Mouse (Mus musculus): ENCODE measurements around the gene Gm49361. TPM values are rescaled to one million over a fixed set of nuclear protein-coding genes. Genes with fewer than 3 reads are reported as not detected.

The Gm49361 gene
- polyA plus RNA-seq, 1 experiment: not detected

DNA sequence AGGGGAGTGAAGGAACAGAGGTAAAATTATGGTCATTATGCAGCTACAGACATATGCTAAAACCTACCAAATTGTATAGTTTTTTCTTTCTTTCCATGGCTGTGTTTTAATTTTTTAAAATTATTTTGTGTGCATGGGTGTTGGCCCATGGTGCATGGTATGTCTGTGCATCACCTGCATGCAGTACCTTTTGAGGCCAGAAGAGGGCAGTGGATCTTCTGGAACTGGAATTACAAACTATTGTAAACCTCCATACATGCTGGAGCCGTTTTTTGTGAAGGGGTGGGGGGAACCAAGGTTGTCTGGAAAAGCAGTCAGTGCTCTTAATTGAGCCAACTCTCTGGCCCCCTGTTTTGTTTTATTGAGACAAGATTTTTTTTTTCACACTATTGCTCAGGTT is 61.3 kb downstream of the Gm49361 start:
- Histone ChIP-seq H3K4me1 (ENCODE audit: control insufficient read depth, insufficient read depth, low read length) (no peaks in the 10 kb centered on the region), H3K27ac (ENCODE audit: insufficient read depth, low read length) (no peak overlapping the region), H3K4me3 (ENCODE audit: insufficient read depth, low read length) (no peak overlapping the region)
- TF ChIP-seq POLR2A (IDR thresholded peaks at IDR 0.05; ENCODE audit: extremely low read depth, insufficient read depth, low read length) (no peak), CTCF (IDR thresholded peaks at IDR 0.05; ENCODE audit: extremely low read depth, insufficient read depth, low read length) (peak; percentile 72)

DNA sequence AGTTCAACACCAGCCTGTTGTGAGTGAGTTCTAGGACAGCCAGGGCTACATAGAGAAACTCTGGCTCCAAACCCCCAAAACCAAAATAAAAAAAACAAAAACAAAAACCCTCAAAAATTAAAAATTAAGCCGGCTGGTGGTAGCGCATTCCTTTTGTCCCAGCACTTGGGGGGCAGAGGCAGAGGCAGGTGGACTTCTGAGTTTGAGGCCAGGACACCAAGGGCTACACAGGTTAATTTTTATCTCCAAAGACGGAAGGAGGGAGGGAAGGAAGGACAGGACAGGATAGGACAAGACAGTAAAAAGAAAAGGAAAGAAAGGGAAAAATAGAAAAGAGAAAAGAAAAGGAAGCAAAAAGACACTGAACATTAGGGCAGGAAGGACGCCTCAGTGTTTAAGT is 63.2 kb downstream of the Gm49361 start:
- H3K4me3 ChIP-seq (ENCODE audit: insufficient read depth, low read length): no peak overlapping the region
- H3K4me1 ChIP-seq (ENCODE audit: control insufficient read depth, insufficient read depth, low read length): no peaks in the 10 kb centered on the region
- no peak overlapping the region for H3K27ac ChIP-seq (ENCODE audit: insufficient read depth, low read length)
- TF ChIP-seq POLR2A (IDR thresholded peaks at IDR 0.05; ENCODE audit: extremely low read depth, insufficient read depth, low read length) (no peak), CTCF (IDR thresholded peaks at IDR 0.05; ENCODE audit: extremely low read depth, insufficient read depth, low read length) (no peak)

DNA sequence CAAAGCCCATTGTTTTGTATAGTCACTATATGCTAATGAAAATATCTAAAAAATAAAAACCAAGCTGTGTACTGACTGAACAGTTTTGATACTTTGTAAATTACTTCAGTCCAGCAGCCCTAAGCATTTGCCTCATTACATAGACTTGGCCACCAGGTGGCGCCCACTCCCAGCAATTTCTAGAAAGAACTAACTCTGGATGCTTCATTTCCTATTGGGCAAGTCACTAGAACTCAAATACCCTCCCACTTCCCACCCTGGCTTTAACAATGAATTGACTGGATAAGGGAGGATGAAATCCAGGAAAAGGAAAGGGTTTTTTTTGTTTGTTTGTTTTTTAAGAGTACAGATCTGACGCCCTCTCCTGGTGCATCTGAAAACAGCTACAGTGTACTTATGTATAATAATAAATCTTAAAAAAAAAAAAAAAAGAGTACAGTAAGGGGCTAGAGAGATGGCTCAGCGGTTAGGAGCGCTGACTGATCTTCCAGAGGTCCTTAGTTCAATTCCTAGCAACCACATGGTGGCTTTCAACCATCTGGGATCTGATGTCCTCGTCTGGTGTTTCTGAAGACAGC is 65.9 kb downstream of the Gm49361 start:
- Histone ChIP-seq H3K4me1 (ENCODE audit: control insufficient read depth, insufficient read depth, low read length) (no peaks in the 10 kb centered on the region), H3K4me3 (ENCODE audit: insufficient read depth, low read length) (no peak overlapping the region), H3K27ac (ENCODE audit: insufficient read depth, low read length) (no peak overlapping the region)
- TF ChIP-seq POLR2A (IDR thresholded peaks at IDR 0.05; ENCODE audit: extremely low read depth, insufficient read depth, low read length): no peak
- TF ChIP-seq CTCF (IDR thresholded peaks at IDR 0.05; ENCODE audit: extremely low read depth, insufficient read depth, low read length): peak; percentile 73

DNA sequence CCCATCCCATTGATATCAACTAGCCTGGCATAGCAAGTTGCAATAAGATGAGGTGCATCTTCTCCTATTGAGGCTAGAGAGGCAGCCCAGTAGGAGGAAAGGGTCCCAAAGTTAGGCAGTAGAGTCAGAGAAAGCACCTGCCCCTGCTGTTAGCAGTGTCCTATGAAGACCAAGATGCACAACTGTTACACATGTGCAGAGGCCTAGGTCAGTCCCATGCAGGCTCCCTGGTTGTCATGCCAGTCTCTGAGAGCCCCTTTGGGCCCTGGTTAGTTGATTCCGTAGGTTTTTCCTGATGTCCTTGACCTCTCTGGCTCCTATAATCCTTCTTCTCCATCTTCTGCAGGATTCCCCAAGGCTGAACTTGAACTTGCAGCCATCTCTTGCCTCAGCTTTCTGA is 66.4 kb downstream of the Gm49361 start:
- no peaks in the 10 kb centered on the region for H3K4me1 ChIP-seq (ENCODE audit: control insufficient read depth, insufficient read depth, low read length)
- no peak overlapping the region for H3K27ac ChIP-seq (ENCODE audit: insufficient read depth, low read length)
- TF ChIP-seq POLR2A (IDR thresholded peaks at IDR 0.05; ENCODE audit: extremely low read depth, insufficient read depth, low read length) (no peak), CTCF (IDR thresholded peaks at IDR 0.05; ENCODE audit: extremely low read depth, insufficient read depth, low read length) (no peak)
- H3K4me3 ChIP-seq (ENCODE audit: insufficient read depth, low read length): no peak overlapping the region

DNA sequence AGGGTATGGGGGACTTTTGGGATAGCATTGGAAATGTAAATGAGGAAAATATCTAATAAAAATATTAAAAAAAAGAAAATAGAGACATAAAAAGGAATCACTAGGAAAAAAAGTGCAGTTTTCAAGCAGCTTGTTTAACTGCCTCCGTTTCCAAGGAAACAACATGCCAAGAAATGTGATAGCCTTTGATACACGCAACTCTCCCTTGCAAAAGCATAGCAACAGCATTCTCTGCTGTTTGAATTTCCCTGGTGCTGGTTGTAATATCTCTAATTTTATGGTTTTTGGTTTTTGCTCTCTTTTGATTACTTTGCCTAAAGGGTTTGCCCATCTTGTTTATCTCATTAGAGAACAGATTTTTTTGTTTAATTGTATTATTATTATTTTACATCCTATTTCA is 70.4 kb downstream of the Gm49361 start:
- H3K27ac ChIP-seq (ENCODE audit: insufficient read depth, low read length): no peak overlapping the region
- TF ChIP-seq POLR2A (IDR thresholded peaks at IDR 0.05; ENCODE audit: extremely low read depth, insufficient read depth, low read length): no peak
- no peak for TF ChIP-seq CTCF (IDR thresholded peaks at IDR 0.05; ENCODE audit: extremely low read depth, insufficient read depth, low read length)
- no peak overlapping the region for H3K4me3 ChIP-seq (ENCODE audit: insufficient read depth, low read length)
- H3K4me1 ChIP-seq (ENCODE audit: control insufficient read depth, insufficient read depth, low read length): no peaks in the 10 kb centered on the region

DNA sequence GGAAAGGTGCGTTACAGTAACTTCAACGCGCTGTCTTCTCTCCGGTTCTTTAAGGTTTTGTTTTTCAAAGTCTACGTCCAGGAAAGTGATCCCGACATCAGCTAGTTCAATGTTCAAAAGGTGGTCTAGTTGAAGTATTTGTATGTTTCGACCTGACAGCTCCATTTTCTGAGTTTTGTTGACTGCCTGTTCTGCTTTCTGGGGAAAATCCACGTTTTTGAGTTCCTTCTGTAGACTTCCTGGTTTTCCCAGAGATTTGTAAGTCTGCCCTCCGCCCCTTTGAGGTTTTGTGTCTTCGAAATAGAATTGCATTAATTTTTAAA is 80.3 kb downstream of the Gm49361 start:
- Histone ChIP-seq H3K4me1 (ENCODE audit: control insufficient read depth, insufficient read depth, low read length) (no peaks in the 10 kb centered on the region), H3K4me3 (ENCODE audit: insufficient read depth, low read length) (peak overlapping the region; percentile 100), H3K27ac (ENCODE audit: insufficient read depth, low read length) (no peak overlapping the region)
- TF ChIP-seq POLR2A (IDR thresholded peaks at IDR 0.05; ENCODE audit: extremely low read depth, insufficient read depth, low read length) (no peak), CTCF (IDR thresholded peaks at IDR 0.05; ENCODE audit: extremely low read depth, insufficient read depth, low read length) (no peak)

DNA sequence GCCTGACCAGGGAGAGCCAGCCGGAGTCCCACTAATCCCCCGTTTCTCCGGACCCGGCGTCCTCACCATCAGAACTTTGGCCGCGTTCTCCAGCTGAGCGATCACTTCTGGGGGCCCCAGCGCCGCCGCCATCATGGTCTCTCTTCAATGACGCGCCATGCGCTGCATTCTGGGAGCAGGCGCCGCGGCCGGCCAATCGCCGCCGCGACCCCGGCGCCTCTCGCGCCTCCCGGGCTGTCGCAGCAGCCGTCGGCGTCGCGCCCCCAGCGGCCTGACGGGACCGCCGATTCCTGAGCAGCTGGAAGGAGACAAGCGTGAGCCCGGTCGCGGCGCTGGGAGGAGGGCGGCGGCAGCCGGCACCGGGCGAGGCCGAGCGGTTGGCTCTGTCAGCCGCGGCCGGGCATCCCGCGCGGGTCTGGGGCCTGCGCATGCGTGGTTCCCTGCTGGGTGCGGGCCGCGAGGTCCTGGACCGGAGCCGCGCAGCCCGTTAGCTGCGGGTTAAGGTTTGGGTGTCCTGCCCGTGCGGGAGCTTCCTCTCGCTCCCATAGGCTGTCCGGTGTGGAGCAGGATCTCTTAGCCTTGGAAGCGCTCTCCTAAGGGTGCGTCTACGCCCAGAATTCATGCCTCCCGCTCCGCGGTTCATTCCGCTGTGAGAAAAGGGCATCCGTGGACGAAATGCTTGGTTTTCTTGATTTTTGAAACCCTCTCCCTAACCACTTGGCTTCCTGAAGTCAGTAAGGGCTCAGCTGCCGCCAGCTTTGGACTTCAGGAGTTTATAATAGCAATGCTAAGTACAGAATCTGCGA is 80.9 kb downstream of the Gm49361 start, which contains the start of gene Xpo4:
Gene Xpo4, minus strand, starts transcription at position 609 of the 806 bp plus-strand sequence.
- Histone ChIP-seq H3K4me1 (ENCODE audit: control insufficient read depth, insufficient read depth, low read length) (no peaks in the 10 kb centered on the region), H3K4me3 (ENCODE audit: insufficient read depth, low read length) (peak within 1 kb of the TSS; percentile 100), H3K27ac (ENCODE audit: insufficient read depth, low read length) (peak within 1 kb of the TSS; percentile 79; the same call in 1 of the 2 replicates)
- TF ChIP-seq CTCF (IDR thresholded peaks at IDR 0.05; ENCODE audit: extremely low read depth, insufficient read depth, low read length) (no peak), POLR2A (IDR thresholded peaks at IDR 0.05; ENCODE audit: extremely low read depth, insufficient read depth, low read length) (0 out of 2 replicates have a peak, but pooled peaks have one; percentile 33)

DNA sequence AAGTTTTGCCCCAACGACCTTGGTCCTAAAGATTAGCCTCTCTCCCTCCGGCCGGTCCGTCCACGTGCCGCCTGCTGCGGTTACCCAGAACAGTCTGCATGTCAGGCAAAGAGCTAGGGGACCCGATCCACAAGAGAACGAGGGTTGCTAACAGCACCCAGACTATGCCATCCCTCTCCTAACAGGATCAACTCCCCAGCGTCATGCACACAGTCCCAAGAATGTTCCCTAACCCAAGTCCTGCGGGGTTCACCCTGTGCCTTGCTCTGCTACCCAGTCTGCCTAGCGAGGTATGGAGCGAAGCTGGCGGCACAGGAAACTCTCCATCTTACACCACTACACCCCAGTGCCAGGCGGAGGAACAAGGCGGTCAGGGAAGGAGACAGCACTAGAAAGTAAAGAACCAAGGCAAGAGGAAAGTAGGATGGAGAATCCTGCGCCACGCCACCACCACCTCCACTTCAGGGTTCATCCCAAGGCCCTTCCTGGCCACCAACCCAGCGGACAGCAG is 81.5 kb downstream of the Gm49361 start:
- TF ChIP-seq CTCF (IDR thresholded peaks at IDR 0.05; ENCODE audit: extremely low read depth, insufficient read depth, low read length) (no peak), POLR2A (IDR thresholded peaks at IDR 0.05; ENCODE audit: extremely low read depth, insufficient read depth, low read length) (no peak)
- Histone ChIP-seq H3K4me3 (ENCODE audit: insufficient read depth, low read length) (peak overlapping the region; percentile 100), H3K4me1 (ENCODE audit: control insufficient read depth, insufficient read depth, low read length) (no peaks in the 10 kb centered on the region), H3K27ac (ENCODE audit: insufficient read depth, low read length) (no peak overlapping the region; the same call in 1 of the 2 replicates)

DNA sequence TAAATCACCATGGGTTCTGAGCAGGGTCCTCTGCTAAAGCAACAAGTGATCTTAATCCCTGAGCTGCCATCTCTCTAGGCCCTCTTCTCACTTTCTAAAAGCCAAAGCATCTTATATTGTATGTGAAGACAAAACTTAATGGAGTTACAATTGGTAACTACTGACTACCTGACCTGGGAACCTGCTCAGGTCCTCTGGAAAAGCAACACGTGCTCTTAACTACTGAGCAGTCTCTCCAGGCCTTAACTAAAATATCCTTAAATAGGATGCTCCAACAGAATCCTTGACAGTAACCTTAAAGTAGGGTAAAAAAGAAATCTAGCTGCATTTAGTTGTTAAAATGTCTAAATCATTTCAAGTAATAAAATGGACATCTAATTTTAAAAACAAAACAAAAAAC is 82.3 kb downstream of the Gm49361 start:
- Histone ChIP-seq H3K4me1 (ENCODE audit: control insufficient read depth, insufficient read depth, low read length) (no peaks in the 10 kb centered on the region), H3K27ac (ENCODE audit: insufficient read depth, low read length) (no peak overlapping the region), H3K4me3 (ENCODE audit: insufficient read depth, low read length) (peak overlapping the region; percentile 100; the same call in 1 of the 2 replicates)
- TF ChIP-seq CTCF (IDR thresholded peaks at IDR 0.05; ENCODE audit: extremely low read depth, insufficient read depth, low read length) (no peak), POLR2A (IDR thresholded peaks at IDR 0.05; ENCODE audit: extremely low read depth, insufficient read depth, low read length) (no peak)

DNA sequence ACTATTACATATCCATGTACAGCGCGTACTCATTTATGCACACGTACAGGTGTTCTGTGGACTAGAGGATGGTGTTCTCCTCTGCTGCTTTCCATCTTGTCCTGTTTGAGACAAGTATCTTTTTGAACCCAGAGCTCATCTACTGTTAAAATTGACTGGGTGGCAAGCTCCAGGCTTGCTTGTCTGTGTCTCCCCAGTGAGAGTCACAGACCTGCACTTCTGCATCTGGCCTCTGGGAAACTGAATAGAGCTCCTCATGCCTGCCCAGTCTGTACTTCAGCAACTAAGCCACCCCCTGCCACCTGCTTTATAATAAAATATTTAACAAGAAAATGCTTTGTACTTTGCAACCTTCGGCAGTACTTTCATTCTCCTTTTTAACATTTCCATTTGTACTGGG is 87.6 kb downstream of the Gm49361 start:
- TF ChIP-seq POLR2A (IDR thresholded peaks at IDR 0.05; ENCODE audit: extremely low read depth, insufficient read depth, low read length) (no peak), CTCF (IDR thresholded peaks at IDR 0.05; ENCODE audit: extremely low read depth, insufficient read depth, low read length) (0 out of 2 replicates have a peak, but pooled peaks have one; percentile 5)
- Histone ChIP-seq H3K4me1 (ENCODE audit: control insufficient read depth, insufficient read depth, low read length) (no peaks in the 10 kb centered on the region), H3K4me3 (ENCODE audit: insufficient read depth, low read length) (no peak overlapping the region), H3K27ac (ENCODE audit: insufficient read depth, low read length) (no peak overlapping the region)
